Mouse (Mus musculus): ENCODE results near the gene Parvb. TPM values are rescaled to one million over a fixed set of nuclear protein-coding genes. Genes with fewer than 3 reads are reported as not detected.

The Parvb gene
- total RNA-seq (2022), result 10 to 100 TPM; 37.2 to 42.3 (median 41.6) TPM

DNA sequence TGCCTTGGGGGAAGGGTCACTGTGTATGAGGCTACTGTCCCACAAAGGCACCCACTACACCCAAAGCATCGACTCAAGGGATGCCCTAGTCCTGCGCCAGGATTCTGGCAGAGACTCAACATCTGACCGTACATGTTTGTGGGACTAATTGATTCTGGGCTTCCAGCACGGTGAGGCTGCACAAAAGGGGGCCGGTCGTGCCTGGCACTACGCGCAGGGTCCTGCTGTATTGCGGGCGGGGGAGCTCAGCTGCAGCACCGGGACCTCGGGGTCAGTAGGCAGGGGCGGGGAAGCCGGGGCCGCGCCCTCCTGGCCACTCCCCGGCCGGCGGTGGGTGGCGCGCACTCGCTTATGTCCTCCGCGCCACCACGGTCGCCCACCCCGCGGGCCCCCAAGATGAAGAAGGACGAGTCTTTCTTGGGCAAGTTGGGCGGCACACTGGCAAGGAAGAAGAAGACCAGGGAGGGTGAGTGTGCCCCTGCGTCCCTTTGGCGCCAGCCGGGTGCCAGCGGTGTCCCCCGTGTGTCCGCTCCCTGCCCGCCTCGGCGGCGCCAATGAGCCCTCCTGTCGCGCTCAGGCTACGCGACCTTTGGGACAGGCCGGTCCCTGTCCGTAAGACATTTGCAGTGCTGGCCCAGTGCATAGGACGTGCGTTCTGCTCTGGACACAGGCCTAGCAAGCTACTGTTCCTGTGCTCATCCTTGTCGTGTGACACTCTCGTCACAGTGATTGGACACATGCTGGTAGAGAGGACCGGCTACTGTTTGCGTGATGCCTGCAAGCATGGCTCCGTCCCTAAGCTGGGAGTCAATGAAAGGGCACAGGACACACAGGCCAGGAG, at the start of gene Parvb:
TSS of gene Parvb (plus strand) at position 323 of the 841 bp plus-strand sequence.
- DNase-seq (ENCODE audit: low spot score in 2 of 2), result peak; percentile 49 to 50

- no peak for DNase-seq (ENCODE audit: low spot score in 2 of 2)
Measured at GRCm38 (mm10) chr15:84183967-84184366, 47.9 kb upstream of the Parvb start.

- no peak for DNase-seq (ENCODE audit: low spot score in 2 of 2)
Measured at GRCm38 (mm10) chr15:84186196-84186595, 45.6 kb upstream of the Parvb start.

DNA sequence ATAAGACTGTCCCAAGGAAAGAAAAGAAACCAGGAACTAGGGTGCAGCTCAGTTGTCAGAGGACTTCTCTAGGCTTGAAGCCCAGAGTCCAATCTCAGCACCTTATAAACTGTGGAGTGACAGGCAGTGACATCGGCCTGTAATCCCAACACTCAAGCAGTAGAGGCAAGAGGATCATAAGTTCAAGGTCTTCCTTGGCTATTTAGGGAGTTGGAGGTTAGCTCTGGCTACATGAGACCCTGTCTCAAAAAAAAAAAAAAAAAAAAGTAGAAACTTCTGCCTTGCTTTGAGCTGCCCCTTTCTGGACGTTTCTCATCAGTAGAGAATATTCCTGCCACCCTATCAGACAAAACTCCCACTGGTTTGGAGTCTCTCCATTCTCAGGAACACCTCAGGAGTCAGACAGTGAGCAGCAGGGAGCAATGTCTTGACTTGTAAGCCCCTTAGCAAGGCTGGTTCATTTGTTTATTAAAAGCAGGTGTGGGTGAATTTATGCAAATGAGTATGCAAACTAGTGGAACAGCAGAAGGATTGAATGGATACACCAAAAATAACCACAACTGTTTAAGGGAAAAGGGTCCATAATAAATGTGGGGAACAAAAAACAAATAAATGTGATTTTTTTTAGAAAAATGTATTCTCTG, 42.8 kb upstream of the Parvb start:
- no peak for DNase-seq (ENCODE audit: low spot score in 2 of 2)

- DNase-seq (ENCODE audit: low spot score in 2 of 2), result no peak
Measured at GRCm38 (mm10) chr15:84189881-84190280, 42.0 kb upstream of the Parvb start.

- no peak for DNase-seq (ENCODE audit: low spot score in 2 of 2)
Measured at GRCm38 (mm10) chr15:84191724-84192057, 40.2 kb upstream of the Parvb start.

DNA sequence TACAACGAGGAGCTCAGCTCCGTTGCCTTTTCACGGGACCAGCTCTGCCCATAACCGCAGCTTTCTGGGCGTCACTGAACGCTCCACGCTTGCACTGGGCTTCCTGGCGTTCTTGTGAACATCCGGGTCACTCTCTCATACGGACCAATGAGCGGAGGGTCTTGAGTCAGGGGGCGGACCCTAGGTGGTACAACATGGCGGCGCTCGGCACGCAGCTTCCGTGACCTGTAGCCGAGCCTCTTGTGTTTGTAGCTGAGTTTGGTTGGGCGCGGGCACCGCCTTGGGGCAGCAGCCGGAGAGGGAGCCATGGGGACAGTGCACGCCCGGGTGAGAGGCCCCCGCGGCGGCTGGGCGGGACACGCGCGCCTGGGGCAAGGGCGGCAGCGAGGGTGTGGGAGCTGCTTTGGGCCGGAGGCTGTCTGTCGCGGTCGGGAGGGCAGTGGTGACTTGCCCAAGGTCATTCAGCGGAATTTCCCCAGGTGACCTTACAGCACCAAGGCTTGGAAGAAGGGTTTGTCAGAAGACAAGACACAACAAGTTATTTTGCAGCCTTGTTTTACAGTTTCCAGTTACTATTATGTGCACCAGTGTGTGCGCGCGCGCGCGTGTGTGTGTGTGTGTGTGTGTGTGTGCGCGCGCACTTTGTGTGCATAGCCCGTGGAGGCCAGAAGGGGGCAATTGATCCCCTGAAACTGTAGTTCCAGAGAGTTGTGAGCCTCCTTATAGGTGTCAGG, 39.6 kb upstream of the Parvb start, which contains the start of gene Samm50:
TSS of gene Samm50 (plus strand) at position 184 of the 734 bp plus-strand sequence.
- peak; percentile 88 for DNase-seq (ENCODE audit: low spot score in 2 of 2)

GRCm38 (mm10) chr15:84196486-84197165, 35.2 kb upstream of the Parvb start:
- DNase-seq (ENCODE audit: low spot score in 2 of 2), result no peak

DNA sequence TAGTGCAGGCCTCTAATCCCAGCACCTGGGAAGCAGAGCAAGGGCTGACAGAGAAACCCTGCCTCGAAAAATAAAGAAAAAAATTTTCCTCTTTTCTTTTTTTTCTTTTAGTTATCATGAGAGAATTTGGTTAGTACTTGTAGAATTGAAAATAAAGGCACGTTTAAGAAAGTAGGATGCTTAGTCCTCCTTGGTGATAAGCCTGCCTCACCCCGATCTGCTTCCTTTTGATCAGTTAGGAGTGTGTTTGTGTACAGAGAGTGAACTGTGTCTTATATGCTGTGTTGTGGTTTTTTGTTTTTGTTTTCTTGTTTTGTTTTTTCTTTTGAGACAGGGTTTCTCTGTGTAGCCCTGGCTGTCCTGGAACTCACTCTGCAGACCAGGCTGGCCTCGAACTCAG, 24.5 kb upstream of the Parvb start:
- DNase-seq (ENCODE audit: low spot score in 2 of 2), result no peak

DNA sequence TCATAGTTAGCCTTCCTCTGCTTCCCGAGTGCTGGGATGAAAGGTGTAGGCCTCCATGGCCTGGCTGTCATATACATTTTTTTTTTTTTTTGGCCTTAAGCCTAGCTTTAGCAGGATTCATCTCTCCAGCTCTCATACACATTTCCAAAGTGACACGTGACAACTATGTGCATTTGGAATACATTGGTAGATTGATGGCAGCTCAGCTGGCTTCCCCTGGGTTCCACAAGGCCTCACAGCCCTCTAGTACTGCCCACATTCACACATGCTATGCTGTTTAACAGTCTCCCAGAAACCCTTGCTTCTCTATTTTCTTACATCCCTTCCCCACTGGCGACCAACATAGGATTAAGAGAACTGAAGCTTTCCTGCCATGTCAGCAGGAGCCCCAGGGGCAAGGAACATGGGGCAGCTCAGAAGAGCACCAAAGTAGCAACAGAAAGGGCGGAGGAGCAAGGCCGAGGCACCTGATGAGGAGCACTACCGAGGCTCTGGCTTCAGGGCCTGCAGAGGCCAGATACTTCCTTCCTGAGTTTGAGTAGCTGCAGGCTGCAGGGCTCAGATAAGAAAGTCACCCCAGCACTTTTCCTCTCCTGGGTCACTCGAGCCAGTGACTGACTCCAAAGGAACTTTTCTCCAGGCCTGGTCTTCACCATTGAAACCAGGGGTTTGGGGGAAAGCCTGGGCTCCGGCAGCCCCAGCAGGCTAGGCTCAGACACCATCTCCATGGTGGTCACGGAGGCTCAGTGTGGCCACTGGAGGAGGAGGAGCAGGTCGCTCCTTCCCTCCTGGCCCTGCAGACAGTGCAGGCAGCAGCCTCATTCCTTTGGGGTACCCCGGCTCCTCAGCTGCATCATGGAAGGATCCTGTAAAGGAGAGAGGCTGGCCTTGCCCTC, 22.1 kb upstream of the Parvb start:
- DNase-seq (ENCODE audit: low spot score in 2 of 2), result no peak

DNA sequence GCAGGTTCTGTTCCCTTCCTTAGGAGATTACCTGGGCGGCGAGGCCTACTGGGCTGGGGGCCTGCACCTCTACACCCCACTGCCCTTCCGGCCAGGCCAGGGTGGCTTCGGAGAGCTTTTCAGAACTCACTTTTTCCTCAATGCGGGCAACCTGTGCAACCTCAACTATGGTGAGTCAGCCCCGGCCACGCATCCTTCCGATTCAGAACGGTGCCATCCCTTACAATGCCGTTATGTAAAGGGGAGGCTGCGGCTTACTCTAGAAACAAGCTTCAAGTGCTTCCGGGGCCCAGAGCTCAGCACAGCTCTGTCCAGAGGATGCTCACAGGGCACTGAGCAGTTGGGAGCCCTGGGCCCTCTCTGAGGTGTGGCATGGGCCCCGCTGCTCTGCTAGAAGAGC, 21.4 kb upstream of the Parvb start:
- DNase-seq (ENCODE audit: low spot score in 2 of 2), result no peak

DNA sequence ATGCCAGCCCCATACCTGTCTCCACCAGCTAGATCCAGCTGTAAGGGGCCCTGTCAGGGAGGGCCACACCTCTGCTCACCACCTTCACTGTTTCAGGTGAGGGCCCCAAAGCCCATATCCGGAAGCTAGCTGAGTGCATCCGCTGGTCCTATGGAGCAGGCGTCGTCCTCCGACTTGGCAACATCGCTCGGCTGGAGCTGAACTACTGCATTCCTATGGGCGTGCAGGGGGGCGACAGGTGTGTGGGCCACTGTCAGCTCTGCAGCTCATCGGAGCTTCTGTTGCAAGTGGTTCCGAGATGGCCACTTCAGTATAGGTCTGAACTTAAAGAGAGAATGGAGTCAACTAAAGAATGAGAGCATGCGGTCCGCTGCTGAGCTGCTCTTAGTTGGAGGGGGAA, 20.9 kb upstream of the Parvb start:
- no peak for DNase-seq (ENCODE audit: low spot score in 2 of 2)

DNA sequence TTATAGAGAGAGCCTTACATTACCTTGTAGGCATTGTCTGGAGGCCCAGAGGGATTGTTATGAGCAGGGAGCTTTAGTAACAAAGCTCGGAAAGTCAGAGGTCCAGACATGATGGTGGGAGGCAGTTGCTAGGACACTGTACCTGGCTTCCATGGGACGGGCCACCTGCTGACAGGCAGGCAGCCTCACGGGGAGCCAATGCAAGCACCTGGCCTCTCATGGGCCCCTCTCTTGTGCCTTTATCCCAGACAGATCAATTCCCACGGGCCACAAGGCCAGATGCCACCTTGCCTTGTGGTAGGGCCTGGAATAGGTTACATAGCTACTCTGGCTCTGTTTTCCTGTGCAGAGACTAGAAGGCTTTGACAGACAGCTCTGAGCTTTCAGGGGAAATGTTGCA, 20.3 kb upstream of the Parvb start:
- no peak for DNase-seq (ENCODE audit: low spot score in 2 of 2)

DNA sequence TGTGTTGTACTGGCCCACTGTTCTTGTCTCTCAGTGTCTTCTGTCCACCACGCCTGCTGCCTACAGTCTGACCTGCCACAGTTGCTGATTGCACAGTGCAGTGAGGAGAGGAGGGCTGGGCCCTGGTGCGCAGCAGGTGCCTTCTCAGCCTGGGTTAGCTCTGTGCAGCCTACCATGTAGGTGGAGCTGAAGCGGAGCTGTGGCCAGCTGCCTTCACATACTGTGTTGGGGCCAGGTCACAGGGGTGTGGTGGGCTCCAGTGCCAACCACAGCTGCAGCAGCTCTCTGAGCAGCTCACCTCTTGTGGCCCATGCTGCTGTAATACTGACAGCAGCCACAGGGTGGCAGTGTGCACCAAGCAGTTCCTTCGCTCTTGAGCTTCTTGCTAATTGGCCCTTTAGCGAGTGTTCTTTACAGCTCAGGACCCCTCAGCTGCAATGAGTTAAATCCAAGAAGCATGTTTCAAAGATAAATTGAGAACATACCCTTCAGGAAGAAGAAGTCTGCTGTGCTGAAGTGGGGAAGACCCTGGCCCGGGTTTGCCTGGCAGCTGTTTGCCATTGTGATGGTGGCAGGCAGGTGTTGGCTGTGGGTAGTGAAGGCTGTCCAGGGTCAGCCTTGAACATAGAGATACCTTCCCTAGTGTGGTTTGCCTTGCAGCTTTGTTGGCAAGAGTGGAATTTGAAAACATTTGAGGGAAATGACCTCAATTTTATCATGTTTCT, 19.6 kb upstream of the Parvb start:
- peak; percentile 76 to 77 for DNase-seq (ENCODE audit: low spot score in 2 of 2)

DNA sequence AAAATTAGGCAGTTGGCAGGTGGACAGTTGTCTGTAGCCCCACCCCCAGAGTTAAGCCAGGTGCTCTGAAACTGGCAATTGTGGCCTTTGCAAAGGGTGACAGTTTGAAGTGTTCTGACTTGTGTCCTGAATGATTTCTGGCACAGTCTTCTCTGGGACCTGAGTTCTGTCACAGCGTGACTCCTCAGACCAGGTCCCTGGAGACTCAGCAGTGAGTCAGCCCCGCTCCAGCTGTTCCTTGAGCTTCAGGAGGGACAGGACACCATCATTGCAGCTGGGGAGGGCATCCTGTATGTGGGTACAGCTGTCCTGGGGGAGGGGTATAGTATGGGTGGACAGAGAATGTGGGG, 19.1 kb upstream of the Parvb start:
- DNase-seq (ENCODE audit: low spot score in 2 of 2), result peak in 1 of 2 experiments; percentile 16

DNA sequence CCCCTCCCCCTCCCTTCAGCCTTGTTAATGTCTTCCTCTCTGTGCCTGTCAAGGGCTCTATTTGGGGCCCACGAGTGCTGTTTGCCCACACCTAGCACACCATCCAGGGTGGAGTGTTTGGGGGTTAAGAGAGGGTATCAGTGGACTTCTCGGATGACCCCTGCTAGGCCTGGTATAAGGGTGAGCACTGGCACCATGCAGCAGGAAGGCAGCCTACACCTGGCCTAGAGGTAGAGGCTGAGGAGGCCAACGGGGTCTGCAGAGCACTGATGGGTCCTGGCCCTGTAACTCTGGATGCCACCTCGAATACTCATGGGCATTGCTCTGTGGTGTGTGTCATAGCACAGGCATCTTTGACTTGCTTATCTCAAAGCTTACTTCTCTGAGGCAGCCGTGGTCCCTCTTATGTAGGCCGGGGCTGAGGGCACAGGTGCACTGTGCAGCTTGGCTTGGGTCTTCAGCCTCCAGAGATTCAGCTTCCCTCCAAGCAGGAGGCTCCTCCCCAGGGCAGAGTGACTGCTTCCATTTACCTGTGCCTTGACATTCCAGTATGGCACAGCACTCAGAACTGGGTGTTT, 18.6 kb upstream of the Parvb start:
- DNase-seq (ENCODE audit: low spot score in 2 of 2), result no peak

DNA sequence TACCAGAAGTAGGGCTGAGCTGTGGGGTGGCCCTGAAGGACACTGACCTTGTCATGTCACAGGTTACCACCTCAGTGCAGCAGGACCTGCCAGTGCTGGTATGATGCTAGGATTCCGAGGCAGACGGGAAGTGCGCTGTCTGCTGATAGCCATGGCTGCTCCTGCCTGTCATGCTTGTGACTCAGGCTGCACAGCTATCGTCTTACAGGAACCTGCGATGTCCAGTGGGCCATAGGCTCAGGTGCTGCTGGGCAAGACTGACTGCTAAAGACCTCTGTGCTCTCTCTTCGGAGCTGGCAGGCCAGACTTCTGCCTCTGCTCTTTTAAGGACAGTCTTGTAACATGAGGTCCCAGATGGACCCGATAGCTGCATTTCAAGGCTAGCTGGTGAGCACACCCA, 17.4 kb upstream of the Parvb start:
- DNase-seq (ENCODE audit: low spot score in 2 of 2), result peak in 1 of 2 experiments; percentile 37

DNA sequence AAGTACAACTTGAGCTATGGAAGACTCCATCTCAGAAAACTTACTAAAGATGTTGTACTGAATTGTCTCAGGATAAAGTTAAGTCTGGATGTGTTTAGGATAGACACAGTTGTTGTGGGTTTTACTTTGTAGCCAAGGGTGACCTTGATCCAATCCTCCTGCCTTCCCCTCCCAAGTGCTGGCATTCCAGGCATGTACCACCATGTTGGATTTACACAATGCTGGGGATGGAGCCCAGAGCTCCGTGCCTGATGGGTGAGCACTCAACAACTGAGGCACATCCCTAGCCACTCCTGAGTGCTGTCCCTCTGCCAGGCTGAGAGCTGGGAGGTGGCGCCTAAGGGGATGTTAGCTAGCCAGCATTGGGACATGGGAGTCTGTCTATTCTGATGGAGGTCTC, 16.6 kb upstream of the Parvb start:
- DNase-seq (ENCODE audit: low spot score in 2 of 2), result no peak

DNA sequence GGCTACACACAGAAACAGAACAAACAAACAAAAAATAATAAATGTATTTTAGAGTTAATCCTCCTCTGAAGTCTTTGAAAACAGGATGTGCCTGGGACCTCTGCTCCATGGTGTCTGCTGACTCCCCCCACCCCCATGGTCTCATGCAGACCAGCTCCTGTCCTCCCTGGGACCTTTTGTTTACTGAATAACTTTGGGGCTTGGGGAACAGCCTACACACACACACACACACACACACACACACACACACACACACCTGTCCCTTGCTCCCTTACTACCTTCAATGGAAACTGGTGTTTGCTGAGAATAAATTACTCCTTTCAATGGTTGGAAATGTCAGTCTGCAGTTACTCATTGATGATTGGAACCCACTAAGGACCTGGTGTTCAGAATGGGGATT, 15.8 kb upstream of the Parvb start:
- no peak for DNase-seq (ENCODE audit: low spot score in 2 of 2)

Measured in gastrocnemius, adult 8-10 months (tissue).